Mouse (Mus musculus) thymus, postnatal 10 days (tissue): Measurements from ENCODE around the gene Atxn1.
A peak's percentile ranks its signal among the peaks of the same experiment; 100 is the strongest.

Source experiments
- DNase-seq, 2 experiments: peaks; one replicate each; pipeline ENCODE4 v3.0.0; 2021; ENCODE audit warnings: low spot score in 2 of 2

The Atxn1 gene

DNA sequence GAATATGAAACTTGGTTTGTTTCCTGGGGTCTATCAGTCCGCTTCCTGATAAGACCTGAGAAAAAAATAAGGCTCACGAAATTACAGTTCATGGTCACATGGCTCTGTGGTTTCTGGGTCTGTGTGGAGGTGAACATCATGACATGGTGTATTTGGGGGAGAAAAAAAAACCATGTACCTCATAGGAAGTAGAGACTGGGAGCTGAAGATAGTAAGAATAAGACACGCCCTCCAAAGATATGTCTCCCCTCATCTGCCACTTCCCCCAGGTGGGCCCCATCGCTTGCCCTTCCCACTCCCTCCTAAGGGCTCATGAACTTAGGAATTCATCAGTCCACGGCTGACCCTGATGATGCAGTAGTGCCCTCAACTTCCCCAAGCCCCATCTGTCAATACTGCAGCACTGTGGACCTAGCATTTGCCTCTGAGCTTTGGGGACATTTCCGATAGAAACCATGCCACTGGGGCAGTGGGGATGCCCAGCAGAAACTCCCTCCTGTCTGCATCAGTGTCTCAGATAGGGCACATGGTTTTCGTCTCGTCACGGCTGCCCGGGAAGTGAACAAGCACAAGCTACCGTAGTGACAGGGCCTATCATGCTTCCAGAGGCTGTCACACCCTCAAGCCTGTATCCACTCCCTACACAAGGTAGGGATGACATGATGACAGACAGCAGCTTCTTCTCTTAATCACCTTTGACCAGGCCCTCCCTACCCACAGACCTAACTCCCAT lies 437.4 kb downstream of the Atxn1 start:
- no peak for DNase-seq

DNA sequence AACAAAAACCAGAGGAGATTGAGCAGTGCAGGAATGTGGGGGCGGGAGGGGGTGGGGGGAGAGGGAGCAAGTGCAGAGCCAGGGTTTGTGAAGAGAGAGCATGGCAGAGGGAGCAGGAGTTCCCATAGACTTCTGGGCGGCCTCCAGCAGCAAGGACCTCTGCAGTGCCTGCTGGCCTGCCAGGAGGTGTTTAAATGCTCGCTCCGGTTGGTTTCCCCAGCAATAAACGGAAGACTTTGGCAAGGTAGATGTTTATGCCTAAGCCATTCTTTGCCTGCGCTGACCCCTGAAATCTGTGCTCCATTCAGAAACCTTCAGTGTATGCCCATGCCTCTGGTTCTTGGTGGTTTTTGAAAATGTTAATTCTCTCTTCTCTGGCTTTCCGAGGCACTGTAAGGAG lies 438.6 kb downstream of the Atxn1 start:
- no peak for DNase-seq

DNA sequence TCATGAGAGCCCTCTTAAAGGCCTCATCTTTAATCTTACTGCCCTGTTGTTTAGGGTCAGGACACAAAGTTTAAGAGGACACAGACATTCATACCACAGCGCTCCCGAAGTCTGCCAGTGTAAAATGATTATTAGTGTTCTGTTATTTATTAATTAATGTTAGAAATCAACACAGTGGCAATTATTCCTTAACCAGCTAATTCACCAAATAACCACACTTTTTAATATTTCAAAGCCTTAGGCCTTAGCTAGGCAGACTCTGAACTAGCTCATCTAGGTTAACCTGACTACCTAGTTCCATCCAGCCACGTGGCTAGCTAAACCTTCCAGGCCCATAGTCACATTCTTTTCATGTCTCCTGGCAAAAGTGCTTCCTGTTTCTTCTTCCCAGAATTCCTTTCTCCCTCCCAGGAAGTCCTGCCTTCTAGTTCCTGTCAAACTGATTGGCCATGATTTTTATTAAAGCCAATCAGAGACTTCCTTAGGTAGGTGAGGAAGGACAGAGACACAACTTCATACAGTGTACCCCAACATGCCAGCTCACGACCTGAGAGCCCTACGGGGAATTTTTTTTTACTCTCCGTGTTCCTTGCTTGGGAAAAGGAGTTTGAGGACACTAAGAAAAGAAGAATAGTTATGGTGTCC lies 439.9 kb downstream of the Atxn1 start:
- DNase-seq = no peak

DNA sequence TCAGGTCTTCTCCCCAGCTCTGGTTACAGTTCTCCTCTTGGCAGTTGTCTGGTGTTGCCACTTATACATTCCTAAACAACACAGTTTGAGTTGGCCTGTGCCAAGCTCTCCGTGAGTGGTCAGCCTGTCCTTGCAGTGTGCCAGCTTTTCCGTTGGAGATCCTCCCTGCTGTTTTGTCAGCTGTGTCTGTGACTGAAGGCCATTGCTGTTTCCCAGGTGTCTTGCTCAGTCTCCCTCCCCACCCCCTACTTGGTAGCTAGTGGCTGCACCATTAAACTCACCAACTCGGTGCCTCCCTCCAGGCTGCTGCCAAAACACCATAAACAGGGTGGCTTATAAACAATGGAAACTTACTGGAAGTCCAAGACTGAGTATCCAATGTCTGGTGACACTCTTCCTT lies 440.5 kb downstream of the Atxn1 start:
- no peak for DNase-seq

DNA sequence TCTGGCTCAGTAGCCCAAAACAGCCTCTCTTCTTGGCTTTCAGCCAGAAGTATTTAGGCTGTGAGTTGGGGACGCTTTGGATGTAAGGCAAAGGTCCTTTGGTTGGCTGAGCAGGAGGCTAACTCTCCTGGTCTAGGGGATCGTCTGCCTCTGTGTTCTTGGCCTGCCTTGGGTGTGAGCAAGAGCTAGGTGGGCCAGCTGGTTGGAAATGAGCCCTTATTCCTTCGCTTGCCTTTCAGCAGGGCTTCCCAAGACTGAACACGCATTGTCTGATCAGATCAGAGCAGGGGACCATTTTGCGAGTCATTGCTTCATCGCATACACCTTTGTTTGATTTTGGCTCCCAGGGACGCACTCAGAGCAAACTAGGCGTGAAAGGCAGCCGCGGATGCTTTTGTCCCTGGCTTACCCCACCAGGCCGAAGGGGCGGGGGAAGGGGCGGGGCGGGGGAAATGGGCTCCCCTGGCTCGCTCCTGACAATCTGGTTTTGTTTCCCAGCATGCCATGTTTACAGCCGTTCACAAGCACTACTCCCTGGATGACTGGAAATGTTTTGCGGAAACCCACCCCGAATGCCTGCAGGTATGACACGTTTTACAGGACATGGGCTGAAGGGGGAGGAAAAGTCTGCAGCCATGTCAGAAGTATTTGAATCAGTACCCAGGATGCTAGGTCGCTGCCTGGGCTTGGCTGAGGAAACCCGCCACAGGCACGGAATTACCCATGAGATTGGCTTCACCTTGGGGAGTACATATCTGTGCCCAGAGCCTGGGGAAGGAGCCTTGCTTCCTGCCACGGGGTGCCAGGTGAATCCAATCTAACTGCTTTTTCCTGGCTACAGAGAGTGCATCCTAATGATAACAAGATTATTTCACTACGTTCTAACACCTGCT lies 448.1 kb downstream of the Atxn1 start:
- no peak for DNase-seq

DNA sequence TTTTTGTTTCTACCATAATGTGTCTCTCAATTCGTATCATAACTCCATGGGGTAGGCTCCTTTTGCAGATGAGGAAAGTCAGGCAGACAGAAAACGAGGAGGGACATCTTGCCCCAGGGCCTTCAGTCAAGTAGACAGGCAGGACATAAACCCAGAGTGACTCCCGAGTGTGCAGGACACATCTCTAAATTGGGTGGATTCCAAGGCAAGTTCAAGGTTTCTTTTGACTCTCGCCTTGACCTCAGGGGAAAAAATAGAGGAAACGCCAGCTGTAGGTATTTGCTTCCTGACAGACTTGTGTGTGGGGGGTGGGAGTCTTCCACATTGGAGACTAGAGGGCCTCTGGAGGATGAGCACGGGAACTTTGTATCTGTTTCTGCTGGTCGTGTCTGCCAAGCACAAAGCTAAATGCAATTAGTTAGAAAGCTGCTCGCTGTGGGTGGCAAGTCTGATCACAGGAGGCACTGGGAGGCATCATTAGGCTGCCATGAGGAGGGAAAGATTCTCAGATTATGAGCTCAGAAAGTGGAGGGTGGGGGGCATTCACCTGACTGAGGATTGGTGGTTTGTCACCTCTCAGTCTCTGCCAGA lies 449.9 kb downstream of the Atxn1 start:
- DNase-seq = no peak

DNA sequence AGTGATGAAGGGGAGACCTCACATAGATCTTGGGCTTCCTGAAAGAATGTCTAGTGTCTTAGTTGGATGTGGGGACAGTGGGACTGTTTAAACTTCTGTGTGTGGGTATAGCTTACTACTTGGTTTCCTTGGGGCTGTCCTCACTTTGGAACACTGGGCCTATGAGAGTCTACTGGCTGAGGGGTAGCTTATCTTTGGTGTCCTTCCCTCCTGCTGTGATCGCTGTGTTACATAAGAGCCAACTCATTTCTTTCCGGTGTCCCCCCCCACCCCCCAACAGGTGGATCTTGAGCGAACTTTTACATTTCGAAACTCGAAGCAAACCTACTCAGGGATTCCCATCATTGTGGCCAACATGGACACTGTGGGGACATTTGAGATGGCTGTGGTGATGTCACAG lies 450.7 kb downstream of the Atxn1 start:
- DNase-seq = no peak

DNA sequence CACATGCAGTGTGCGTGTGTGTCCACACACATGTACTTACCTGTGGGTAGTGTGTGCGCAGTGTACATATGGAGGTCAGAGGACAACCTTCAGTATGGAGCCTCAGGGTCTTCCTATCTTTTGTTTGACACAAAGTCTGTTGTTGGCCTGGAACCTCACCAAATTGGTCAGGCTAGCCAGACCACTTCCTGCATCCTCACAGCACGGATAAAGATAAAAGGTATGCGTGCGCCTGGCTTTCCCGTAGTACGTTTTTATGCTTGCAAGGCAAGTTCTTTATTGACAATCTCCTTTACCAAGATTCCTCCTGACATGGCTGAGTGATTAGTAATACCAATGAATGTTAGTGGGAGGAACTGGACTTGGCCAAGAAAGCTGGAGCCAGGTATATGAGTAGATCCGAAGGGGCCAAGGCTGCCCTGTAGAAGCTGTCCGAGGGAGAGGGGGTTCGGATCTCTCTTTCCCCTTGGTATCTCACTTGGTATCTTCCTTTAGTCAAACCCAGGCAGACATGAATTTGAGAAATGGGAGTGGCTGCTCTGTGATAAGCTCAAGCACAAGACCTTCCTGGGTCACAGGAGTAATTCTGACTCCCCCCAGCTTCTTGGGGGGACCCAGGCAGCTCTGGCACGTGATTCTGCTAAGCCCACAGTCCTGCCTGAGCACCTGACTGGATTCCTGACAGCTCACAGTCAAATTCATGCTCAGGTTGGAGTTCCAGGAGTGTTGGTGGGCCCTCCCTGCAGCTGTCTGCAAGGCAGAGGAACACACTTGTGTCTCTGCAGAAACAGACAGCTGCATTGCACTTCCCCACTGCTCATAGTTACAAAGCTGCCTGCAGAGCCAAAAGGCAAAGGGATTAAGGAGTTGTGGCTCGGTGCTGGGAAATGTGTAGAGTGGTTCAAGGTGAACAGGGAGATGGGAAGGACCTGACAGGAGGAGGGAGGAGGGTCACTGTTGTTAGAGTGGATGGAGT lies 451.5 kb downstream of the Atxn1 start:
- no peak for DNase-seq

DNA sequence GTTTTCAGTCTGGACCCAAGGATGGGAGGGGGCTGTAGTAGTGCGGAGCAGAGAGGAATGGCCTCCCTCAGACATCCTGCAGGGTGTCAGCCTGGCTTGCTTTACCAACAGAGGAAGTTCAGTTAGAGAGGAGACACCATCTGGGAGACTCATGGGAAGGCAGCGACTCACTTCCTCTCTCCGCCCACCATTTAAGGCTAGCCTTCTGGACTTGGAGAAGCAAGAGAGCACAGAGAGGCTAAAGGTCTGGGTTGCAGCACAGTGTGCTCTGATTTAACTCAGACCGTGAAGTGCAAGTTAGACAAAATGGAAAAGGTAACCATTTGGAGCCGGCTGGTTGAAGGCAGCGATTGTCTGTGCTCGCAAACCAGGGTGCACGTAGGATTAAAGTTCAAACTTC lies 452.3 kb downstream of the Atxn1 start:
- no peak for DNase-seq

DNA sequence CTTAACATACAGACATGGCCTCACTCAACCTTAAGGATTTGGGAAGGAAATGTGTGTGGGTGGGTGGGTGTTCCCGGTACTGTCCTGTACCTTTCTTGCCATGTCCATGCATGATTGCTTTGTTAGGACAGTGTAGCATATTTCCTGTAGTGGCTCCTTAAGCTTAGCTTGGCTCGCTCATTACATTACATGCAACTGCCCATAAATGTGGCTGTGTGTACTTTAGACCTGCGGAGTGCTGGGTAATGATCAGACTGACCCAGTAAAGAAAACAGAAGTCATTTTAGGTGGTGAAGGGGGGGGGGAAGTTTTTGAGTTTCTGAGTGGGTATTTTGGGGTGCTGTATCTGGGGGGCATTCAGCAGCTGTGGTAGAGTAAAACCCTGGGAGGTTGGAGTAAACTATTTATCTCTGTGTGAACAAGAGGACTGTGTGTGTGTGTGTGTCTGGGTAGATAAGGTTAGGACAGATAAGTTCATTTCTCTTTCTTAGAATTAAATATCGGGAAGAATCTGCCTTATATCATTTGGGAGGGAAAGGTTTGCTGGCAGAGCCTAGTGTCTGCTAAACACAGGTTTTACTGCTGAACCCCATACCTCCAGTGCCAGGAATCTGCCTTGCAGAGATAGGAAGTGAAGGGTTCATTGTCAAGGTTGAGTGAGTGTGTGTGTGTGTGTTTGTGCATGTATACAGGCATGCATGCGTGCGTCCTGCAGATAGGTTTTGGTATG lies 452.9 kb downstream of the Atxn1 start:
- no peak for DNase-seq

DNA sequence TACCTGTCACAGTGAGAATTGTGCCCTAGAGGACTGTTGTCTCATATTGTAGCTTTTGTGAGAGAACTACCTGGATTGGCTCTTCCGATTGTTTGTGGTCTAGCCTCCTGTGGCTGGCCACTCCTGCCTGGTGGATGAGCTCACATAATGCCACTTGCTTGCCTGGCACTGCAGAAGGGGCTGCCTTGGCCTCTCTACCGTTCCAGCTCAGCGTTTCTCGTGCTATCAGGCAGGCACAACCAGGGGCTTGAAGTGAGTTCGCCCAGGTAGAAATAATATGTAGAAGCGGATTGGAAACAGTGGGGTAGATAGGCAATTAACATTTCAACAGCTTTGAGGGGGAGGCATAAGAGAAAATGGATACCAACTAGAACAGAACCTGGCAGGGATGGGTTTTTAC lies 455.4 kb downstream of the Atxn1 start:
- no peak for DNase-seq

DNA sequence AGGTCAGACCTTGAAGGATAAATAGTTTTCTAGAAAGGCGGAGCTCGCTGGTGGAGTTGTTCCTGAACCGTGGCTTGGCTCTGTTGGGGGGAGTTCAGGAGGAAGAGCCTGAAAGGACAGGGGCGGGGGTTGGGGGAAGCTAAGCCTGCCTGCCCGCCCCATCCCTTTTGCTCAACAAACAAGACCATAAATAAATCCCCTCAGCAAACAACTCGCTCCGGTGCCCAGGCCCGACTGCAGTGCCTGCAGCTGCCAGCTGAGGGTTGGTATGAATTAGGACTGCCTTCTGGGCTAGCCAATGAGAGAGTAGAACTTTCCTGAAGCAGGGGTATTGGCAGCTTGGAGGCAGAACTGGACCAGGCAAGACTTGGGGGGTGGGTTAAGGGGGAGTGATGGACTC lies 456.3 kb downstream of the Atxn1 start:
- DNase-seq = peak; percentile 6 to 26

DNA sequence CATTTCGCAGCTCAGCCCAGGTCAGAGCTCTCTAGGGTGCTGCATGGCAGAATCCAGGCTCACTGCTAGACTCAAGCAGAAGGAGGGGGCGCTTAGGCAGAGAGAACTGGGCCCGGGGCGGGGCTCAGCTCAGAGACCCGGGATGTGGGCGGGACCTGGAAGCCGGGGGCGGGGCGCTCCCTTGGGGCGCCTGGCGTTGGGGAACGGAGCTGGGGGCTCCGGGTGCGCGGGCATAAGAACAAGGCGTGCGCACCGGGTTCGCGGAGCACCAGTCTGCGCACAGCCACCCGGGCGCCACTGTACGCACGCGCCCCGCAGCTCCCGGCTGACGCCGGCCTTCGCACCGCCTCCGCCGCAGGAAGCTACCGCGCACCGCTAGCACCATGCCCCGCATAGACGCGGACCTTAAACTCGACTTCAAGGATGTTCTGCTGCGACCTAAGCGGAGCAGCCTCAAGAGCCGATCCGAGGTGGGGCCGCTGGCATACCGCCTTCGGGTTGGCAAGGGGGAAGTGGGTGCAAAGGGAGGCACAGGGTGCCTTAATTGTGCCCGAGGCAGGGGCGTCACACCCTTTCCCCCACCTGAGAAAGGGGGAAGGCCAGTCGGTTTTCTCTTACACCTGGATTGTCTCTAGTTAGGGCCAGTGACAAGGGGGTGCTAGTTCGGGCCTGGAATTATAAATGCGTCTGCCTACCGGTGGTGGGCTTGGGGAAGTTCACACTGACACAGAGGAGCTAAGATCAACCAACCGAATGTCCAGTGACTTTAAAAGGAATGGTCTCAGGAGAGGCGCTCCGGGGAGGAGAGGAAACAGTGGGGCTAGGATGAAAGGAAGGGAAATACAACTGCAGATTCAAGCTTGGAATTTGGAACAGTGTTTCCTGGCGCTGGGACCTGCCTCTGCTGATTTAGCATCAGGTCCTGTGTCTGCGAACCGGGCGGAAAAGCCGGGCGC lies 457.3 kb downstream of the Atxn1 start, which contains the start of gene Gmpr:
Gene Gmpr (plus strand): TSS at position 171 of the 956 bp plus-strand sequence.
- peak; percentile 87 to 89 for DNase-seq

DNA sequence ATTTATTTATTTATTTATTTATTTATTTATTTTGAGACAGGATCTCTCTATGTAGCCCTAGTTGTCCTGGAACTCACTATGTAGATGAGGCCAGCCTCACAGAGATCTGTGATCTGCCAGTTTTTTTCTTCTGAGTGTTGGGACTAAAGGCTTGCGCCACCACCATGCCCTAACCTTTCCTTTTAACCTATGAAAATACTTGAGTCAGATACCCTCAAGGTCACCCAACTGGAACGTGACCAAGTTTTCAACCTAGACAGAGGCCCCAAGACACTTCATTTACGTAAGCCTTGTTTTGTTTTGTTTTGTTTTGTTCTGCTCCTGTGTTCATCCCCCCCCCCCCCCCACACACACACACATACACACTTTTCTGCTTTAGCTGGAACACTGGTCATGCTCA lies 459.3 kb downstream of the Atxn1 start:
- no peak for DNase-seq

DNA sequence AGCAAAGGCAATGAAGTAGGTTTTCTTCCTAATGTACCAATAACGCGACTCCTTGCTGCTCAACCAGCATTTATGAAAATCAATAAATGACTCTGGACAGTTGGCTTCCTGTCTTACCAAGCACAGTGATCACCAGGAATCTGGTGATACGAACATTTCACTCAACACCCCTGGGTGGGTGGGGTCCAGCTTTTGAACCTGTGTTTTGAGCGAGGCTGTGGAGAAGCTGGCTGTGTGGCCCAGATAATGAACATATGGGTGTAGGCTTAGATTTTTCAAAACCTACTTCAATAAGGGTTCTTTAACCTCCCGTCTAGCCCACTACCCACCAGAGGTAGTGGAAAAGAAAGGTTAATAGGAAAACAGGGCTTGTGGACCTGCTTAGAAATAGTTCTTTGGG lies 462.0 kb downstream of the Atxn1 start:
- no peak for DNase-seq

DNA sequence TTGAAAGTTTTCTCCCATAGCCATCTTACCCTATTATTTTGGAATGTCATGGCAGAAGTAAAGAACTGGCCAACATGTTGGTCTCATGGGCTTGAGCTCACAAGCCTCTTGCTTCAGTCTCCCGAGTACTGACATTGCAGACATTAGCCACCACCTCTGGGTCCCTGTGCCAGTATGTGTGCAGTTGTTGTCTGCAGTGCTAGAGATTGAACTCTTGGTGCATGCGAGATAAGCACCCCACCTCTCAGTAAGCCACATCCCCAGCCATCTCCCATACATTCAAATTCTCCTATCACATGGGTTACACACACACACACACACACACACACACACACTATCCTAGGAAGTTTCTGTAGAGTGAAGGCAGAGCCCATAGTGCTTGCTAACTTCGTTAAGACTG lies 464.9 kb downstream of the Atxn1 start:
- DNase-seq = no peak
